Mouse (Mus musculus) layer of hippocampus, postnatal 10 days (tissue): ENCODE measurements around the gene Rnf150. TPM values are rescaled to one million over a fixed set of nuclear protein-coding genes. Genes with fewer than 3 reads are reported as not detected.

Experiments used
- DNase-seq, 2 experiments: peaks; one replicate each; pipeline ENCODE4 v3.0.0; 2021; ENCODE audit warnings: low spot score in 2 of 2
- total RNA-seq, 2 experiments: library from RNA; stranded (reverse); gene quantifications; 2 replicates each; pipeline ENCODE4 v1.2.3; 2021

Gene Rnf150
- total RNA-seq, 2 experiments from 2014 or later: 31.4 to 35.1 TPM

DNA sequence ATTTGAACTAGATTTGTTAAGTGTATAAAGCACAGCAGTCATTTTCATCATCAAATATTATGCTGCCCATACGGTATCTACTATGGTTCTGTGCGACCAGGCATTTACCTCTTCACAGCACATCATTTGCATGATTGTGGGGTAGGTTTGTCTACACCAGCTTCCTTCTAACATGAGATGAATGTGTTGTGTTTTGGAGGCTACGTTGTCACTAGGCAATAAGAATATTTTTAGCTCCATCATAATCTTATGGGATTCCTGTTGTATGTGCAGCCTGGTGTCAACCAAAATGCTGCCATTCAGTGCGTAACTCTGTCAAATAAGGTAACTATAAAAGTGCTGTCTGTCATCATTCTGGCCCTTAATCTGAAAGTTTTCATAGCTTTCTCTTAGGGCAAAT, 24.1 kb downstream of the Rnf150 start:
- DNase-seq: no peak

- no peak for DNase-seq
Measured at GRCm38 (mm10) chr8:82889062-82889720, 26.0 kb downstream of the Rnf150 start.

DNA sequence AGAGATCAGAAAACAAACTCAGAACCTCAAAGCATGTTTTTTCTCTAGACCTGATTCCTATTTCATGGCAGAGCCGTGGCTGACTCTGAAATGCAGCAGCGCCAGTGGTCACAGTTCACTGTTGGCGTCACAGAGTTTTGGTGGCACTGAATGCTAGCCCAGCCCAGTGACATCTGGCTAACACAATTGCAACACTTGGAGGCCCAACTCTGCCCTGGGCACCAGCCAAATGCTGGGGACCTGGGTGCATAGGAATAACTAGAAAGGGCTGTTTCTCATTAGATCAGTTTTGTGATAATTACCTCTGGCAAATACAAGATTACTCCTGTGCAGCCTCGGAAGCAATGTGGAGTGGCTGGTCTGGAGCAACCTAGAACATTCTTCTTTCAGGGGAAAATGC, 31.9 kb downstream of the Rnf150 start:
- no peak for DNase-seq

GRCm38 (mm10) chr8:82896796-82897195, 33.6 kb downstream of the Rnf150 start:
- no peak for DNase-seq

DNA sequence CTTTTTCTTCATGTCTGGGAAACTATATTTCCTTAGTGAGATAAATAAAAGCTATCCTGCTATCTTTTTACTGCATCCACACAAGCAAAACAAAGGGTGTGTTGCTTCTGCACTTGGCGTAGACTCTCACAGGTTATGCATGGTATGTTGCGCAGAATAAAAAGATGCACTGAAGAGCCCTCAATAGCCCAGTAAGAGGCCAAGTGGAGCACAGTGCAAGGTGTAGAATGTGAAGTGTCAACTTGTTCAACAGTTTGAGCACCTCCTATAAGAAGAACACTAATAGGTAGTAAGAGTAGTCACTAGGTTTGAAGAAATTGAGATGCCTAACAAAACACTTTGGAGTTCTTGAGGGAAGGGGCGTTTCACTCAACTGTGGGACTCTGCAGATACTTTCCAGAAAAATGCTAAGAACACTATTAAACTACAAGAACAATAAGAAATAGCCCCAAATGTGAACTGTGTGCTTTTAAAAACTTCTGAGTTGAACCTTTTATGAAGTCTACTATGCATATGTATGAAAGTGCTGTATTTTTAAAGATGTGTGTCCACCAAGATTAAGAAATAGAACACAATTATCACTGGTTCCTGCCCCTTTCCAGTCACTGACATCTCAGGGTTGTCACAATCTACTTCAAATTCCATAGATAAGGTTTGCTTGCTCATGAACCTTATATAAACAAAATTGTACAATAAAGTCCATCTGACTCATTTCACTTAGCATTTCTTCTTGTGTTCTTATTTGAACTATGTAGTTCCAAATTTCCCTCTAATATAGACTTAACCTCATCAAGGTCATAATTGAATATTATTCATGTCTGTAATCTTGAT, 34.7 kb downstream of the Rnf150 start:
- no peak for DNase-seq

DNA sequence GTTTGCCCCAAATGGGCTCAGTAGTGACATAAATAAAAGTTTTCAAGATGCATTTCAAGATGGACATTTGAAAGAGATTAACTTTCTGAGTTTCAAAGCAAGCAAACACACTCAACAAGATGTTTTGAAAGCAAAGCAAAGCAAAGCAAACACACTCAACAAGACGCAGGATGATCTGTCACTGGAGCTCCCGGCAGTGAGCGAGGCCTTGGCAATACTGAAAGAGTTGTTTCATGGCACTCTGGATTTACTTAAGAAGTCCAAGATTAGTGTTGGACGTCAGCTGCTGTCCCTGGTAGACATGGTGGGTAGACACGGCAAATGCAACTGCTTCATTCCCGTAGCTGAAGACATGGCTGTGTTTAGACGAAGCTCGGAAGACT, 35.3 kb downstream of the Rnf150 start:
- DNase-seq: no peak

DNA sequence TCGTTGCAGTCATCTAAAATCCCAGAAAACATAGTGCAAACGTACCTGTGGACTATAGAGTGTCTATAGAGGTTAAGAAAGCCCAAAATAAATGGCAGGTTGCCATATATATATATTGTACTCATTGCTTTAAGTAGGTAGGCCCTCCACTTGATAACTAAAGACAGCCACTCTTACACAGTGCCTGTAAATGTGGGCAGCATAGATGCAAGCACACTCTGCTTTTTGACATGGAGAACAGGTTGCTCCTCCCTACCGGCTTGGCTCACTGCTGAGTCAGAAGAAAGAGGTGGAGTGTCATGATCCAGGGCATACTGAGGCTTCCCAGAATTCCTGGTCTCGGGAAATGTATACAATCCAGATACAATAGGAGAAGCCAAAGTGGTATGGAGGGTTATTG, 37.8 kb downstream of the Rnf150 start:
- no peak for DNase-seq

DNA sequence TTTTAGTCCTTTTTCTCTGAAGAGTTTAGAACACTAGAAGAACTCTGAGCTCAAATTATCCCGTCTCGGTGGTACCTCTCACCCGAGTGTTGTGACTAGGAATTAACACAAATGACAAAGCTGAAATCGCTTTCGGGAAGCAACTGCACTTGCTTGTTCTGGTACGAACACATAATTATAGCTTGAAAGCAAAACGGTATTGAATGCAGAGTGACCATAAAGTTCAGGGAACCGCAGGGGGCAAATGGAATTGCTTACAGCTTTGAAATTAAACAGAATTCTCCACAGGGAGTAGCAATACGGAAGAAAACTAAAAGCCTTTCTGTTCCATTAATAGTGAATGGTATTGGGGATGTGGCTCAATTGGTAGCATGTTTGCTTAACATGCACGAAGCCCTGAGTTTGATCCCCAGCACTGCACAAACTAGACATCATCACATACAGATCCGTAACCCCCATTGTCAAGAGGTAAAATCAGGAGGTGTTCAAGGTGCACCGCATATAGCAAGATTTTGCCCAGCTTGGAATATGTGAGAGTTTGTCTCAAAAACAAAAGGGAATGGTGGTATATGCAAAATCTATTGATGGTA, 38.5 kb downstream of the Rnf150 start:
- no peak for DNase-seq

DNA sequence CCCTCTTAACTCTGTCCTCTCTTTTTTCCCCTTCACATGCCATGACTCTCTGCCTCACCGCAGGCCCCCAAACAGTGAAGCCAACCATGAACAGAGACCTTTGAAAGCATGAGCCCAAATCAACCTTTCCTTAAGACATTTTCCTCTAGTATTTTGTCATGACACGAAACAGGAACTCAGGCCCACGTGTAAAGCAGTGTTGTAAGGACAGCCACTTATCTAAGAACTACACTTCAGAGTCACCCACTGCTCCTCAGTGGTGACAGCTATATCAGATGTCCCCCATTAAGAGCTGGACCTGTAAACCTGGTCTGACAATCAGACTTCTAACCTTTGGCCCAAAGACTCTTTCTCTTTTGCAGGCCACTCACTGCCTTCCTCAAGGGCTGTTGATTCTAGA, 40.3 kb downstream of the Rnf150 start:
- no peak for DNase-seq

DNA sequence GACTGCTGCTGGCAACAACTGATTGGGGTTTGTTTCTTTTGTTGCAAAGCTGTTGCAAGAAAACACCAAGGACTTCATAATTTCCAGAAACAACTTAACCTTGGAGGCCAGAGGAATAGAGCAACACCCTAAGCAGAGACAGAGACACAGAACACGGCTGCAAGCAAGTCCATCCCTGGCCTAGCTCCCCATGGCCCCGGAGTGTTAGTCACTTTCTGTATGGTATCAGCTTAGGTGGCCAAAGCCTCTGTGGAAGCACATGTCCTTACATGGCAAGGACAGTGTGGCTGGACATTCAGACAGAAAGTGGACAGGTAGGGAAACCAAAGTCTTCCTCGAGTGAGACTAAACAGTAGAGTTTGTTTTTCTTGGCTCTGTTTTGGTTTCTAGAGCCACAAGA, 44.1 kb downstream of the Rnf150 start:
- no peak for DNase-seq

DNA sequence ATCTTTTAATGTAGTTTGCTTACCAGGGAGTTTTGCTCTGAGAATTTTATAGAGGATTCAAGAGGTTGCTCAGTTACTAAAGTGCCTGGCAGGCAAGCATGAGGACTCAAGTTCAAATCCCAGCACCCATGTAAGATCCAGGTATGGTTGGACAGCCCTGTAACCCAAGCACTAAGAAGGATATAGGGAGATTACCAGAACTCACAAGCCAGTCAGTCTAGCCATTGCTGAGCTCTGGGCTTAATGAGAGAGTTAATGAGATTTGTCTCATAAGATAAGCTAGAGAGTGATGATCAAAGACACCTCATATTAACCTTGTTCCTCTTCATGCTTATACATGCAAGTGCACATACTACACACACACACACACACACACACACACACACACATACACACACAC, 48.3 kb downstream of the Rnf150 start:
- DNase-seq: no peak

DNA sequence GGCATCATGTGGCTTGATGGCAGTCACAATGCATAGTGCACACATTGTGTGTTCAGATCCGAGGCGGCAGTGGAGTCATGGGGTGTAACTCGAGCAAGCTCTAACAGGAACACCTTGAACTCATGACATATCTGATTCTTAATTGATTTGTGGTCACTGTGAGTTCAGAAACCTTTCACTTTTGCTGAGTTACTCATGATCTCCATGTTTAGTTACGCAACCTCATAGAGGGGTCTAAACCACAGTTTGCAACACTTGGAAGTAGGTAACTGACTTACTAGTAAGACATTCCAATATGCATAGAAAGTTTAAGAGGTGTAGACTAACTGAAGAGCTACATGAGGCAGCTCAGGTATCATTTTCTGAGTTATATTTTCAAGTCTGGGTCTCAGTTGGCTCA, 49.1 kb downstream of the Rnf150 start:
- no peak for DNase-seq

- no peak for DNase-seq
Measured at GRCm38 (mm10) chr8:82914543-82914942, 51.4 kb downstream of the Rnf150 start.

DNA sequence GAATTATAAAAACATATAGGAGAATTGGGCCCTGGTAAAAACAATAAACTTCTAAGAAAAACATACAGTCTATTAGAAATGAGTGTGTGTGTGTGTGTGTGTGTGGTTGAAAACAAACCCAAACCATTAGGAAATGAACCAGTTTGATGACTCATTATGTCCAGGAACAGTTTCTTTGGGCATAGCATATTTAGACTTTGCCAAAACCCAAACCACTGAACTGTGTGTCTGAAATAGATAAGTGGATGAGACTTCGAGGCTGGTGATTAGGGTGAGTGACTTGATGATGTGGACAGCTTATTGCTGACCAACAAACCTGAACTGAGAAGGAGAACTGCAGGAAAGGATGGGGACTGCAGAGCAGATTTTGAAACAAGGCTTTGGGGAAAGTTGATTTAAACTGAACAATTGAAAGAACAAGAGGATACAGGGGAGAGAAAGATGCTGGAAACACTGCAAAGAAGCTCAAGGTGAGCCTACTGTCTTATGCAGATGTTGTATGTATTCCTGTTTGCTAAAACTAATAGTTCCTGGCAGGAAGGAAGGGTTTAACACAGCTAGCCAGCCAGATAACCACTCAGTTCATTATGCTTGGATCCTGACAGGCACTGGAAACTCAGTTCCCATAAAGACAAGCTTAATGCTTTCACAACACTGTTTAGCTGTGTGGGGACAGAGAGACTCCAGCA, 53.8 kb downstream of the Rnf150 start:
- DNase-seq: no peak

GRCm38 (mm10) chr8:82917540-82918316, 54.6 kb downstream of the Rnf150 start:
- no peak for DNase-seq

- no peak for DNase-seq
Measured at GRCm38 (mm10) chr8:82919676-82920075, 56.5 kb downstream of the Rnf150 start.

DNA sequence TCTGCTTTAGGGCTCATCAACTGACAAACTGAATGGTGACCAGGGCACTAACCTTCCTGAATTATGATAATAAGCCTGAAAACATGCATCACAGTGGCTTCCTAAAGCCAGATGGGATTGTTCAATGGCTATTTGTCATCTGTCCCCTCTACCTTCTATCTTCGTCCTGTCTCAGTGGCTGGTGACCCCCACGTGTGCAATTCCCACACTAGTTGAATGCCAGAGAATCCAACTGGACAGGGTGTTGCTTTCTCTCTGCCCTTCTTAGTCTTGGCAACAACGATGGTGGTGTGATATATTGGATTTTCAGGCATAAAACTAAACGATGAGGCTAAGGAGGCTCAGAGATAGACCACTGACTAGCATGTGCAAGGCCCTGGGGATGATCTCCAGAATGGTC, 57.0 kb downstream of the Rnf150 start:
- no peak for DNase-seq

- DNase-seq: no peak
Measured at GRCm38 (mm10) chr8:82925286-82925685, 62.1 kb downstream of the Rnf150 start.

DNA sequence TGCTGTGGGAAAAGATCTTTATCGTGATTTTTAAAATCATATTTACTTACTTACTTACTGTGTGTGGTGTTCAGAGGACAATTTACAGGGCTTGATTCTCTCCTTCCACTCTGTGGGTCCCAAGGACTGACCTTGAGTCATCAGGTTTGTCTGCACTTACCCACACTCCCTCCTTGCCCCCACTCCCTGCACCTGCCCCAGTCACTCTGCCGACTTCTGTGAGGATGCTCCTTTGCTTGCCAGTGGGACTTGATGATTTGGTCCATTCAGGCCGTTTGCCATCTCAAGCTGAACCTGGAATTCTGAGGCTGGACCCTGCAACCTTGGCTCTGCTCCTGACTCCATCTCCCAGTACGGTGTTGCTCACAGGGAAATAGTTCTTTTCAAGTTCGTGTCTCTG, 63.4 kb downstream of the Rnf150 start:
- no peak for DNase-seq

DNA sequence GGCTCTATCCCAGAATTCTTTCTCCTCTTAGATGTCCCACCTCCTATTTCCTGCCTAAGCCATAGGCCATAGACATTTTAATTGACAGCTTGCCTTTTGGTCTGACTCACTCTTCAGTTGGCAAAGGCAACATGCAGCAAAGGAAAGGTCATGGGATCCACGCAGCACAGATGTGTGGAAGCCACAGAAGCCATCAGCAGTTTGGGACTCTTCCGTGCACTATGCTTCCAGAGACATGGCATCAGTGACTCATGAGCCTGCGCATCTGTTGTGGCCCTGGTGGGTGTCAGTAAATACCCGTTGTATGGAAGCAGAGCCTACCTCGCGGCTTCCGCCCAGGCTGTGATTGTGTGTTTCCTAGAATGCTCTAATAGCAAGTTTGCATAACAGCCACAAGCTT, 68.4 kb downstream of the Rnf150 start:
- DNase-seq: no peak

- no peak for DNase-seq
Measured at GRCm38 (mm10) chr8:82936162-82936561, 73.0 kb downstream of the Rnf150 start.
